Mouse (Mus musculus): ENCODE measurements around the gene Rap1gap2. TPM values are rescaled to one million over a fixed set of nuclear protein-coding genes. Genes with fewer than 3 reads are reported as not detected.
A peak's percentile ranks its signal among the peaks of the same experiment; 100 is the strongest.

Gene Rap1gap2
- polyA plus RNA-seq, 1 experiment: 9.9 TPM

DNA sequence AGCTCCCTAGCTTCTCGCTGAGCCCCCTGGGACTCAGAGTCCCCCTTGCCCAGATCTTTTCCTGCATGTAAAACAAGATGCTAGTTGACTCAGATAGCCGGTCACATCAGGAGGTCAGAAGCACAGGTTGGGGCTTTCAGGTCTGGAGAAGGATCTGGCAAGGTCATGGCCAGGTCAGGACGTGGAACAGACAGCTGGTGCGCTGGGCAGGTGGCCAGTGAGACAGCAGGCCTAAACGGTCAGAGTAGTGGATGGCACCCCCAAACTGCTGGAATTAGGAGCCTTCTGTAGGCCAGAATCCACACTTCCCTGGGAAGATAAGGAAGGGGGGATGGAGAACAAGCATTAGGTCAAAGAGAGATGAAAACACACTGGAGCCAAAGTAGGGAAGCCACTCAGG lies 223.5 kb downstream of the Rap1gap2 start:
- H3K4me3 ChIP-seq (replicated peaks; ENCODE audit: control insufficient read depth, low read depth, low read length): no peak overlapping the region
- no peak for TF ChIP-seq CTCF (IDR thresholded peaks at IDR 0.05; ENCODE audit: control insufficient read depth, insufficient read depth, low read length)
- TF ChIP-seq POLR2A (IDR thresholded peaks at IDR 0.05; ENCODE audit: borderline replicate concordance, control insufficient read depth, low read depth, low read length): no peak
- no peak overlapping the region for H3K27ac ChIP-seq (ENCODE audit: control insufficient read depth, insufficient read depth, low read depth, low read length, poor library complexity)
- WGBS: 77% methylated on average over 5 of the region's 5 CpGs
- H3K4me1 ChIP-seq (ENCODE audit: control insufficient read depth, insufficient read depth, low read length): no peaks in the 10 kb centered on the region

DNA sequence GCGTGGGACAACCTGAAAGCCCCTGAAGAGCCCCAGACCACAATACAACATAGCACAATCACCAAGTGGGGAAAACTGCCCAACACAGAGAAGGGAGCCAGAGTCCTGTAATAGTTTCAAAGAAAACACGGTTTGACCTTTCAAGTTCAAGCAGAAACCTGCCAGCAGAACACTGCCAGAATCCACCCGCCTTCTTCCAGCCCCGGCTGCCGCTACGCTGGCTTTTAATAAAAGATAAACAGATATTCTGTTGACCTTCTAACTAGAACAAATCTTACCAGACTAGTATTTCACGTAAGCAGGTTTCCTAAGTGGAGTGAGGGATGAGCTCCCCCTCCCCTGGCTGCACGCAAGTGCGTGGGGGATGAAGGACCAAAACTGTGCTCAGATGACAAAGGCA lies 225.0 kb downstream of the Rap1gap2 start:
- no peak overlapping the region for H3K27ac ChIP-seq (ENCODE audit: control insufficient read depth, insufficient read depth, low read depth, low read length, poor library complexity)
- 85% methylated on average over 9 of the region's 9 CpGs for WGBS
- TF ChIP-seq POLR2A (IDR thresholded peaks at IDR 0.05; ENCODE audit: borderline replicate concordance, control insufficient read depth, low read depth, low read length) (no peak), CTCF (IDR thresholded peaks at IDR 0.05; ENCODE audit: control insufficient read depth, insufficient read depth, low read length) (no peak)

DNA sequence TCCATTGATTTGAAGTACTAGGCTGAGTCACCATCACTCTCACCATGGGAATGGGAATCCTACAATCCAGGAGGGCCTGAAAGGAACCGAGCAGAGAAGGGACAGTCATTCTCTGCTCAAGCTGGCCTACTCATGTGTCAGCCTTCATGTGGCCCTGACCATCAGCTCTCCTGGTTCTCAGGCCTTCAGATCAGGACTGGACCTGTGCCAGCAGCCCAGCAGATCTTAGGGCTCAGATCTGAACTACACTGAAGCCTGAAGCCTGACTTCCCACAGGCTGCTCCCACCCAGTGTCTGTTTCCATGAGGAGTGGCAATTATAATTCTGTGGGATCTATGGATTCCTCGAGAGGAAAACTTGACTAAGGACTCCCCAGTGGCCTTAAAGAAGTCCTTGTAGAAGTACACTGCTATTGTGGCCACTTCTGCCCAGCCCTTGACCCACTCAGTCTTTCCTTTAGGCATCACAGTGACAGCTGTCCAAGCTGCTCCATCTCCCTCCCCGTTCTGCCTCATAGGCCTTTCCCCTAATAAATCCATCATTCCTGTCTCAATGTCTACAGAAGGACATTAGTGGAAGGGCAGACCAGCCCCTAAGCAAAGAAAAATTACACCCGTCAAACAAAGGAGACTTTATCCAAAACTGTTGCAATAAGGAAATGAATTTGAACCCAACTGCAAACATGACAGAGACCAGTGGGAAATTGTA lies 231.4 kb downstream of the Rap1gap2 start:
- TF ChIP-seq POLR2A (IDR thresholded peaks at IDR 0.05; ENCODE audit: borderline replicate concordance, control insufficient read depth, low read depth, low read length): no peak
- TF ChIP-seq CTCF (IDR thresholded peaks at IDR 0.05; ENCODE audit: control insufficient read depth, insufficient read depth, low read length): no peak
- Histone ChIP-seq H3K27ac (ENCODE audit: control insufficient read depth, insufficient read depth, low read depth, low read length, poor library complexity) (no peak overlapping the region), H3K4me3 (replicated peaks; ENCODE audit: control insufficient read depth, low read depth, low read length) (no peak overlapping the region), H3K4me1 (ENCODE audit: control insufficient read depth, insufficient read depth, low read length) (no peaks in the 10 kb centered on the region)
- 58% methylated on average over 4 of the region's 4 CpGs for WGBS

More for the DNA sequence above, 225.0 kb downstream of the Rap1gap2 start:
- Histone ChIP-seq H3K4me1 (ENCODE audit: control insufficient read depth, insufficient read depth, low read length) (no peaks in the 10 kb centered on the region), H3K4me3 (replicated peaks; ENCODE audit: control insufficient read depth, low read depth, low read length) (no peak overlapping the region)

DNA sequence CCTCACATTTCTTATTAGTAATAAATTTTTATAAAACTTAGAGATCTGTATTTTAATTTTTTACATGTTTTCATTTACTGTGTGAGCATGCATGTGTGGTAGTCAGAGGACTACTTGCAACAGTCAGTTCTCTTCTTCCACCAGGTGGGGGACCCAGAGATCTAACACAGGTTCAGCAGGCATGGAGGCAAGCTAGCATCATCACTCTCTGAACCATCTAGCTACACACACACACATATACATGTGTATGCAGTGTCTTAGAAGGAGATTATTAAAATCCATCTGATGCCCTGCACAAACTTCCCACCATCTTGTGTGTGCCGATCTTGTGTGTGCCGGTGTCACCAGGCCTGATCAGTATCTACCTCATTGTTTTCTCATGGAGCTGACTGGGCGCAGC lies 233.9 kb downstream of the Rap1gap2 start:
- Histone ChIP-seq H3K4me3 (replicated peaks; ENCODE audit: control insufficient read depth, low read depth, low read length) (no peak overlapping the region), H3K27ac (ENCODE audit: control insufficient read depth, insufficient read depth, low read depth, low read length, poor library complexity) (no peak overlapping the region), H3K4me1 (ENCODE audit: control insufficient read depth, insufficient read depth, low read length) (no peaks in the 10 kb centered on the region)
- 77% methylated on average over 3 of the region's 3 CpGs for WGBS
- TF ChIP-seq CTCF (IDR thresholded peaks at IDR 0.05; ENCODE audit: control insufficient read depth, insufficient read depth, low read length) (peak; percentile 55), POLR2A (IDR thresholded peaks at IDR 0.05; ENCODE audit: borderline replicate concordance, control insufficient read depth, low read depth, low read length) (no peak)

DNA sequence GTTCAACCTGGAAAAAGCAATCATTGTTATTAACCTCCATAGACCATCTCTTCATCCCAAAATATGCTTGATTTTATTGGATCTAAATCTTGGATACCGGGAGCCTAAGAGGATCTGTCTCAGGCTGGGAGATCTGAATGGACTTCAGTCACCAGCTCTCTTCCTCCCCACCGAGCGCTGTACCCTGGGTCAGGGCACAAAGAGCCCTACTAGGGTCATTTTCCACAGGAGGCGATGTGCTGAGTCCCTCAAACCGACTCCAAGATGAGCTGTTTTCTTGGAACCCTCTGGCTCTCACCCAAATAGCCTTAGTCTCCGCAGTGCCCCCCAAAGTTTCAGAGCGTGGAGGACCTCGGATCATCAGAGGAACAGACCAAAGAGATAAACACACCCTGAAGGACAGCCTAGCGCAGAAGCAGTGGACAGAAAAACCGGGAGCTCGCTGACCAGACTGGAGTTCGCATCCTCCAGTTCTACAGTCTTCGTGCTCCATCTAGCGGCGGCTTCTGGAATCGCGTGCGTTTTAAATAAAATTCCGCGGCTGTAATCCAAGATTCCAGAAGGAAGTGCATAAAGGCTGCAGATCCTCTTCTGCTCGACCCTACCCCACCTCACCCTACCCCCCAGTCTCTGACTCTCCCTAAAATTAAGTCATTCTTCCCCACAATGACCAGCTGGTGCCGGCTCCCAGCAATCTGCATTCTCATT lies 239.2 kb downstream of the Rap1gap2 start:
- WGBS: 15% methylated on average over 22 of the region's 22 CpGs
- Histone ChIP-seq H3K4me3 (replicated peaks; ENCODE audit: control insufficient read depth, low read depth, low read length) (no peak overlapping the region), H3K4me1 (ENCODE audit: control insufficient read depth, insufficient read depth, low read length) (no peaks in the 10 kb centered on the region), H3K27ac (ENCODE audit: control insufficient read depth, insufficient read depth, low read depth, low read length, poor library complexity) (no peak overlapping the region)
- peak; percentile 72 for TF ChIP-seq CTCF (IDR thresholded peaks at IDR 0.05; ENCODE audit: control insufficient read depth, insufficient read depth, low read length)
- no peak for TF ChIP-seq POLR2A (IDR thresholded peaks at IDR 0.05; ENCODE audit: borderline replicate concordance, control insufficient read depth, low read depth, low read length)

DNA sequence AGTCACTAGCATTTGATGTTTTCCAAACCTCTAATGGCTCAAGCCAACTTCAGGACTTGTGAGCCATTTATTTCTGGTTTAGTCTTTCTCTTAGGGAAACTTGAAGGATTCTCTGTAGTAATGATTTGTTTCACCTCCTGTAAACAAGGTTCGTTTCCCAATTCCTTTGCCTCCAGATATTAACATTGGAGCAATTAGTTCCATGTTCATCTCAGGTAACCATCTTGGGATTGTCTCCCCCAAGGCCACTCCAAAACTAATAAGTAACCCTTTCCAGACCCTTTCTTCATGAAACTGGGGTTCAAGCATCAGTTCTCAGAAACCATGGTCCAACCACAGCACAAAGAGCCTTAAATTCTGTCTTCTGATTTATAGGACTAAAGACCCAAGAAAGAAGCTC lies 248.9 kb downstream of the Rap1gap2 start, which contains the start of gene Olfr412:
Olfr412 (plus strand) TSS at position 301 of the 400 bp plus-strand sequence.
- no peak for TF ChIP-seq POLR2A (IDR thresholded peaks at IDR 0.05; ENCODE audit: borderline replicate concordance, control insufficient read depth, low read depth, low read length)
- Histone ChIP-seq H3K4me1 (ENCODE audit: control insufficient read depth, insufficient read depth, low read length) (no peaks in the 10 kb centered on the region), H3K4me3 (replicated peaks; ENCODE audit: control insufficient read depth, low read depth, low read length) (no peak within 1 kb of the TSS), H3K27ac (ENCODE audit: control insufficient read depth, insufficient read depth, low read depth, low read length, poor library complexity) (no peak within 1 kb of the TSS)
- 63% methylated on average over 1 of the region's 1 CpGs for WGBS

DNA sequence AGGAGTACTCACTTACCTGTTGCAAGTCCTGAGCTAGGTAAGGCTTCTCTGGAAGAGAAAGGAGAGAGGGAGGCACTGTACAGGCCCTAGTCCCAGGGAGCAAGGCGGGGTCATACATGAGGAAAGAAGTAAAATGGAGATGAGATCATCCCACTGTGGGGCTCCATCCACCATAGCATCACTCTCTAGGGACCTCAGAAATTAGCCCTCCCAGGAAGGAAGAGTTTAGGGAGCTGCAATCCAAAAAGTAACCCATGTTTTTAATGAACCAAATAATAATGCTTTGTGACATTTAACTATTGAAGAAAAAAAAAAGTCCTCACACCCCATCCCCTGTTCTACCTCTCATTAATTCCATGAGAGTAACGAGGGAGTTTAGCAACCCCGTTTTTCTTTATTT lies 258.2 kb downstream of the Rap1gap2 start, which contains the start of gene Olfr411:
Olfr411 (minus strand) TSS at position 101 of the 400 bp plus-strand sequence.
- no peak within 1 kb of the TSS for H3K4me3 ChIP-seq (replicated peaks; ENCODE audit: control insufficient read depth, low read depth, low read length)
- H3K4me1 ChIP-seq (ENCODE audit: control insufficient read depth, insufficient read depth, low read length): no peaks in the 10 kb centered on the region
- no peak within 1 kb of the TSS for H3K27ac ChIP-seq (ENCODE audit: control insufficient read depth, insufficient read depth, low read depth, low read length, poor library complexity)
- WGBS: 70% methylated on average over 3 of the region's 3 CpGs
- no peak for TF ChIP-seq CTCF (IDR thresholded peaks at IDR 0.05; ENCODE audit: control insufficient read depth, insufficient read depth, low read length)
- TF ChIP-seq POLR2A (IDR thresholded peaks at IDR 0.05; ENCODE audit: borderline replicate concordance, control insufficient read depth, low read depth, low read length): no peak

DNA sequence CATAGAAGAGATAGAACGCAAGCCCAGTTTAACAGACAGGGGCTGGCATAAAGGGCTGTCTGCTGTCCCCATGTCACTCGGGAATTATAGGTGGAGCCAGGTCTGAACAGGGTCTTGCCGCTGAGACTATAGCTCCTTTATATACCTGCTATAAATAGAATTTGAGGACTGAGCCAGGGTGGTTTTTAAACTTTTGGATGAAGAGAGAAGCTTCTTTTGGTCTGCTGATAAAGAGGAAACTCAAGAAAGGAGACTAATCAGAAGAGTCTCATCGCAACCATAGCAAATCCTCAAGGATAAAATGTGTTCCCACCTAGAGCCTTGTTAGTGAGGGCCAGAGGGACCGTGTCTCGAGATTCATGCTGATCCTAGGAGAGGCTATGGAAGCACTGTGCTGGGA lies 272.8 kb downstream of the Rap1gap2 start, which contains the start of gene Olfr410:
Olfr410 (minus strand) TSS at position 101 of the 400 bp plus-strand sequence.
- Histone ChIP-seq H3K4me1 (ENCODE audit: control insufficient read depth, insufficient read depth, low read length) (no peaks in the 10 kb centered on the region), H3K27ac (ENCODE audit: control insufficient read depth, insufficient read depth, low read depth, low read length, poor library complexity) (no peak within 1 kb of the TSS), H3K4me3 (replicated peaks; ENCODE audit: control insufficient read depth, low read depth, low read length) (no peak within 1 kb of the TSS)
- WGBS: 64% methylated on average over 6 of the region's 6 CpGs
- TF ChIP-seq CTCF (IDR thresholded peaks at IDR 0.05; ENCODE audit: control insufficient read depth, insufficient read depth, low read length) (no peak), POLR2A (IDR thresholded peaks at IDR 0.05; ENCODE audit: borderline replicate concordance, control insufficient read depth, low read depth, low read length) (no peak)

Other genes with a start within 250 kb of the Rap1gap2 start
- gene Olfr412, start 248.8 kb downstream of the Rap1gap2 start, polyA plus RNA-seq (2011; ENCODE audit: insufficient read depth, insufficient read length, low replicate concordance, missing spikeins): not detected in 2 replicates
- 8.2 and 9.7 TPM in 2 replicates for gene Ccdc92b, start 8.7 kb upstream of the Rap1gap2 start, polyA plus RNA-seq (2011; ENCODE audit: insufficient read depth, insufficient read length, low replicate concordance, missing spikeins)
- 15.7 and 34.1 TPM in 2 replicates for gene Cluh, start 38.6 kb upstream of the Rap1gap2 start, polyA plus RNA-seq (2011; ENCODE audit: insufficient read depth, insufficient read length, low replicate concordance, missing spikeins)
- gene Pafah1b1, start 113.8 kb upstream of the Rap1gap2 start, polyA plus RNA-seq (2011; ENCODE audit: insufficient read depth, insufficient read length, low replicate concordance, missing spikeins): 24.4 and 33.6 TPM in 2 replicates
- gene Mettl16, start 159.9 kb upstream of the Rap1gap2 start, polyA plus RNA-seq (2011; ENCODE audit: insufficient read depth, insufficient read length, low replicate concordance, missing spikeins): 5.4 and 8.4 TPM in 2 replicates
- 9.6 and 20.3 TPM in 2 replicates for gene Mnt, start 220.0 kb upstream of the Rap1gap2 start, polyA plus RNA-seq (2011; ENCODE audit: insufficient read depth, insufficient read length, low replicate concordance, missing spikeins)